Mouse (Mus musculus) retina, postnatal 1 day (tissue): ENCODE results near the gene Spc24.
"Not testable (repeated sequence)": the region's sequence is repeated elsewhere in the genome, so short reads cannot be mapped to it uniquely, and the experiment has no call there.

Source experiments
- DNase-seq: peaks from one replicate; pipeline ENCODE4 v3.0.0-alpha.2; 2012

Spc24 gene

GRCm38 (mm10) chr9:21760155-21761088 lies at the start of gene Spc24:
TSS of gene Spc24 (minus strand) at chr9:21760303.
- DNase-seq, result peak; percentile 99

- no peak for DNase-seq
These were observed 48.5 kb upstream of the Spc24 start for GRCm38 (mm10) chr9:21808561-21808960.

- no peak for DNase-seq
These were observed 46.9 kb upstream of the Spc24 start for GRCm38 (mm10) chr9:21806976-21807375.

- DNase-seq, result no peak
These were observed 46.3 kb upstream of the Spc24 start for GRCm38 (mm10) chr9:21806363-21806762.

- DNase-seq, result peak; percentile 91
These were observed 44.0 kb upstream of the Spc24 start for GRCm38 (mm10) chr9:21803986-21804644.

DNA sequence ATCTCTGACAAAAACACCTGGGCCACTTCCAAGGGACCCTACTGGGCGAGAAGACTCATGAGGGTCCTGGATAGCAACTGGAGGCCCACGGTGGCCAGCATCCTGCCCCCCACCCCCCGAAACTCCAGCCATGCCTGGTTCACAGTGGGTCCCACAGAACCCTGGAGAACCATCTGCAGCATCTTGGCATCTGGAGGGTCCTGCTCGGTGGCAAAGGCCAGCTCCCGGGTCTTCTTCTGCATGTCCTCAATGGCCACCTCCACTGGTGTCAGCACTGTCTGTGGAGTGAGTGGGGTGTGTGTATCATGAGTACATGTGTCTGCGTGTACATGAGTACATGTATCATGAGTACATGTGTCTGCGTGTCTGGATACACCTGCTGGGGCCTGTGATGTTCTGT lies 41.5 kb upstream of the Spc24 start:
- DNase-seq, result no peak

DNA sequence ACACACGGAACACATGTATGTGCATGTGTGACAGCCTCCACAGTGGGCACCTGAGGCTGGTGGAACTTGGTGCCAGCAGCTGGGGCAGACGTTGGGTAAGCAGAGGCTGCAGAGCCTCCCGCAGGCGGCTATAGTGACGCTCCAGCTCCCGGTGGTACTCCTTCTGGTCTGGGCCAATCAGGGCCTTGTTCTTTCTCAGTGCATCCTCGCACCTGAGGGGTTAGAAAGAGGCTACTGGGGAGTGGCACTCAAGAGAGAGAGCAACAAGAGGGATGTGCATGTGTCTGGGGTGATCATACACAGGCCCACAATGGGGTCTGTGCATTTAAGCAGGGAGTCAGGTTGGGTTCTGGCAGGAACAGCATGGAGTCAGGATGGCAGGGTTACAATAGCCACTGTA lies 41.0 kb upstream of the Spc24 start:
- no peak for DNase-seq

- DNase-seq, result no peak
These were observed 38.9 kb upstream of the Spc24 start for GRCm38 (mm10) chr9:21799010-21799350.

GRCm38 (mm10) chr9:21798345-21799009 lies 38.4 kb upstream of the Spc24 start, which contains the start of gene Kank2:
TSS of gene Kank2 (minus strand) at chr9:21798744.
- peak; percentile 87 for DNase-seq

GRCm38 (mm10) chr9:21797921-21798344 lies 37.8 kb upstream of the Spc24 start:
- DNase-seq, result peak; percentile 64

DNA sequence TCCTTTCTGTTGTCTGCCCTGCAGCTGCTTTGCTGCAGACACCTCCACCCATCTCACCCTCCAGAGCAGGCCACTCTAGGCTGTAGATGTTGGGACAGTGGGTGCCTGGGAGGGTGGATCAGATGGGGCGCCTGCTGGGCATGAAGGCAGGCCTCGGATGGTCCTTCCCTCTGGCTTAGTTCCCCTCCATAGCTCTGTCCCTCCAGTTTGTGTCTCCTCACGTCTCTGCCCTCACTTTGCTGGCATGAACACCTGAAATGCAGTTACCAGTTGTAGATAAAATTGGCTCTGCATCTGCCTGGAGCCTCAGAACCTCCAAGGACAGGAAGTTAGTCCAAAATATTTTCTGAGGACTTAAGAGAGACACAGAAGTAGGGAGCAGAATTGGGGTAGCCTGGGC lies 36.8 kb upstream of the Spc24 start:
- DNase-seq, result no peak

- no peak for DNase-seq
These were observed 36.2 kb upstream of the Spc24 start for GRCm38 (mm10) chr9:21796259-21796658.

DNA sequence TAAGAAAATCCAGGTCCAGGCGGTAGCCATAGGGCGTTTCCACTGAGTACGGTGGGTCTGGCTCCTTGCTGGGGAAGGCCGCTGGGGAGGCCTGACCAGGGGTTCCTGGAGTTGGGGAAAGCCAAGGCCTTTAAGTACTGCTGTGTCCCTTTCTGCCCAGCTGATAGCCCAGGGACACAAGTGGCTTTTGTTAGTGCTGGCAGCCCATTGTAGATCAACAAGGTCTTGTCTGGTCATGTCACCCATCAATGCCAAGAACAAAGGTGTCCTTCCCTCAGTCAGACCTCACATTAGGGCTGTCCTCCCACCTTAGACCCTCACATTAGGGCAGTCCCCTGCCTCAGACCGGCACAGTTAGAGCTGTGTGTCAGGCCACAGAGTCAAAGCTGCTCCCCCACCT lies 35.5 kb upstream of the Spc24 start:
- no peak for DNase-seq

- no peak for DNase-seq
These were observed 34.8 kb upstream of the Spc24 start for GRCm38 (mm10) chr9:21794925-21795324.

DNA sequence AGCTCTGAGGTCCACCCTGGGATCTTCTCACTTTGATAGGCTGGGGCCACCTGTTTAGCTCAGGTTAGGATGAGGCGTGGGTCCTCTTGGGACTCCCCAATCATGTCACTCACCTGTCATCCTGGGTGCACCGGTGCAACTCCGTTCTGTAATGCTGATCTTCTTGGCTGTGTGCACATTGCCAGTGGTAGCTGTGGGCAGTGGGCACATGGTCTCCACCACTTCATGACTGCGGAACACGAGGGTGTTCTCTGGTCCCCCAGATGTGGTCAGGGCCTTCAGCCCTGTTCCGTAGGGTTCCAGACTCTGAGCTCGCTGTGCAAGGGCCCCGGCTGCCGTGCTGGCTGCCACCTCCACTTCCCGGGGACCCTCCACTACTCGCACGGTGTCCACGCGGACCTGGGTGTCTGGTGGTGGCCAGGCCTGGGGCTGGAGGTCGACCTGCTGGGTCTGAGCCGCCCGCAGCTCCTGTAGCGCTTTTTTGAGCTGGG lies 34.3 kb upstream of the Spc24 start:
- DNase-seq, result no peak

DNA sequence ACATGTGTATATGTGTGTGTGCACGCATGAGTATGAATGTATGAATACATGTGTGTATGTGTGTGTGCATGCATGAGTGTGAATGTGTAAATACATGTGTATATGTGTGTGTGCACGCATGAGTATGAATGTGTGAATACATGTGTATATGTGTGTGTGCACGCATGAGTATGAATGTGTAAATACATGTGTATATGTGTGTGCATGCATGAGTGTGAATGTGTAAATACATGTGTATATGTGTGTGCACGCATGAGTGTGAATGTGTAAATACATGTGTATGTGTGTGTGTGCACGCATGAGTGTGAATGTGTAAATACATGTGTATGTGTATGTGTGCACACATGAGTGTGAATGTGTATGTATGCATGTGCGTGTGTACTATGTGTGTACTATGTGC lies 33.4 kb upstream of the Spc24 start:
- DNase-seq, result not testable (repeated sequence)

DNA sequence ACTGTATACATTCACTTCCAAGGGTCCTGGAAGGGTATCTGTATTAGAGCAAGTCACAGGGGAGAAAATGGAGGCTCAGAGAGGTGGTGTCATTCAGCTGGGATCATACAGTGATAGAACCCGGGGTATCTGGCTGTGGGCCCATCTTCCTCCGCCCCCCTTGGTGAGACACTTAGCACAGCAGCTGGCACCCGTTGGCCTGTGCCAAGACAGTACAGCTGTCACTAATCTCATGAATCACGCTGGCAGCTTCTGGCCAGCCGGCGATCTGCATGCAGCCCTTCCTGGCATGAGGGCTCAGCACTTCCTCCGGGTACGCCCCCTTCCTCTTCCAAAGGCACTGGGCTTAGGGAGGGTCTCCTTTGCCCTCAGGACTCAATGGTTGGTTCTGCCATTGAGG lies 32.5 kb upstream of the Spc24 start:
- peak; percentile 65 for DNase-seq

DNA sequence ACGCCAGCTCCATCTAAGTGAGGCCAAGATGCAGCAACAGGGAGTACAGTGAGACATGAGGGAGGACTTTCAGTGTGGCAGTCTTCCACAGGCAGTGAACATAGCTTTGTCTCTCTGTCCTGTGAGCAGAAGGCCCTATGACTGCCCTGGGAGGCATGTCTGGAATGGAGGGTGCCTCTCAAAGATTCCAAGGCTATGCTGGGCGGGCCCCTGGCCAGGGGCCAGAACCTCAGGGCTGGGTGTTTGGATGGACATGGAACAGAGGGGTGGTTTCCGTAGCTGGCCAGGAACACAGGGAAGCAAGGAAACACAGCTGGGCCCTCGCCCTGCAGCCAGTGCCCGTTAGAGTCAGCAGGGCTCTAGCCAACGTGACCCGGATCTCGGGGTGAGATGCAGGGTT lies 31.8 kb upstream of the Spc24 start:
- no peak for DNase-seq

DNA sequence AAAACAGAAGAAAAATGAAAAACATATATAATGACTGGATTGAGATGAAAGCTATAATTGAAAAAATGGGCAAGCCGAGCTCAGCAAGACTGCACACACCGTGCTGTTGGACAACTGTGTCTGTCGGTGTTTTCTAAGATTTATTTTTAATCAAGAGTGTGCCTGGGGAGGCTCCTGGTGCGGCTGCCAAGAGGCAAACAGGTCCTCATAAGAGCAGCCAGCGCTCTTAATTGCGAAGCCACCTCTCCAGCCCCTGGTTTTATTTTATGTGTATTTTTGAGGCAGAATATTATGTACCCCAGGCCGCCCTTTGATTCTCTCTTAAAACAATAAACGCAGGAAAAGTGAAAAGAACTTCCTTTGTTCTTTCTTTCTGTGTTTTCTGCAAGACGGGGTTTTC lies 28.1 kb upstream of the Spc24 start:
- no peak for DNase-seq

GRCm38 (mm10) chr9:21787654-21788053 lies 27.6 kb upstream of the Spc24 start:
- no peak for DNase-seq

DNA sequence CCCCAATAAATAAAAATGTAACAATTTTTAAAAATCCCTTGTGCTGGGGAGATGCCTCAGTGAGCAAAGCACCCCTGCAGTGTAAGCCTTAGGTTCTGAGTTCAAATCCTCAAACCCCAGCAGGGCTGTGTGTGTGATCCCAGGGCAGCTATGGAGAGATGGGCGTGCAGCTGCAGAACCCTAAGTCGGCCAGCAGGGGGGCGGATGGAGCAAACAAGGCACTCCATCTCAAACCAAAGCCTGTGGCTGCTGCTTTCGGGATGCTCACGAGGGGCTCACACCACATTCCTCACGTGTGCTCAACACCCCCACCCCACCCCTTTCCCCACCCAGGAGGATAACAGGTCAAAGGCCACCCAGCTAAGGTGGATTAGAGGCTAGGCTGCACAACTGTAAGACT lies 26.8 kb upstream of the Spc24 start:
- peak; percentile 78 for DNase-seq

DNA sequence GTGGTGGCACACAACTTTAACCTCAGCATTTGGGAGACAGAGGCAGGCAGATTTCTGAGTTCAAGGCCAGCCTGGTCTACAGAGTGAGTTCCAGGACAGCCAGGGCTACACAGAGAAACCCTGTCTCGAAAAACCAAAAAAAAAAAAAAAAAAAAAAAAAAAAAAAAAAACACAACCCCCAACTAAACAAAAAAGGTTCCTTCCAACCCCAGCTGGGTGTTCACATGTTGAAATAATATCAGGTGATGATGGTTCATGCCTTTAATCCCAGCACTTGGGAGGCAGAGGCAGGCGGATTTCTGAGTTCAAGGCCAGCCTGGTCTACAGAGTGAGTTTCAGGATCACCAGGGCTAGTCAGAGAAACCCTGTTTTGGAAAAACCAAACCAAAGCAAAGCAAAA lies 26.2 kb upstream of the Spc24 start:
- DNase-seq, result not testable (repeated sequence)

- DNase-seq, result no peak
These were observed 24.6 kb upstream of the Spc24 start for GRCm38 (mm10) chr9:21784517-21785307.
